Mouse (Mus musculus): ENCODE measurements around the gene Atp6v1b1. TPM values are rescaled to one million over a fixed set of nuclear protein-coding genes. Genes with fewer than 3 reads are reported as not detected.

Gene Atp6v1b1
- not detected for polyA plus RNA-seq (2014; fragmentation: Illumina TruSeq; extraction: RNeasy Lipid Tissue Mini Kit (QIAGEN cat#74804); ENCODE audit: low replicate concordance)

GRCm38 (mm10) chr6:83742761-83743160 lies at the start of gene Atp6v1b1:
TSS of gene Atp6v1b1 (plus strand) at chr6:83742990.

DNA sequence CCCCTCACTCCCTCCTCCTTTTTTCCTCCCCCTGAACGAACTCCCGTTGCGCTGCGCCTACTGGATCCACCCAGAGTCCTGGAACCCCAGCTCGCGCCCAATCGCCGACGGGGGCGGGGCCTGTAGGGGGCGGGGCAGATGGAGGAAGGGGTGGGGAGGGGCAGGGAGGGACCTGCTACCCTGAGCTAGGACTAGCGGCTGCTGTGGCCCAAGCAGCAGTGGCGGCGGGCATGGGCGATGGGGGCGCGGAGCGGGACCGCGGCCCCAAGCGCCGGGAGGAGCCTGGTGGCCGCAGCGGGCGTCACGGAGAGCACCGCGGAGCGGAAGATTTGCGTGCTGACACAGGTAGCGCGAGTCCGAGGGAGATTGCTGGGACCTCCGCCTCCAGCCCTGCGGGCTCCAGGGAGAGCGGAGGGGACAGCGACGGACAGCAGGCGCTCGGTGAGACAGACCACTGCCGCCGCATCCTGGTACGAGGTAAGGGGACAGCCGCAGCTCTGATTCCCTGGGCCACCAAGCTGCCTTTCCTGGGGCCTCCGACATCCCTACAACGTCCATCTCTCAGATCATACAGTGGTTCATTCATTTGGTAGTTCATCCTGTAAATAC lies 31.6 kb upstream of the Atp6v1b1 start, which contains the start of gene Vax2:
Vax2 (plus strand) TSS at position 198 of the 609 bp plus-strand sequence.

GRCm38 (mm10) chr6:83762344-83762743 lies 19.6 kb downstream of the Atp6v1b1 start, which contains the start of gene Ankrd53:
TSS of gene Ankrd53 (plus strand) at chr6:83762644.

DNA sequence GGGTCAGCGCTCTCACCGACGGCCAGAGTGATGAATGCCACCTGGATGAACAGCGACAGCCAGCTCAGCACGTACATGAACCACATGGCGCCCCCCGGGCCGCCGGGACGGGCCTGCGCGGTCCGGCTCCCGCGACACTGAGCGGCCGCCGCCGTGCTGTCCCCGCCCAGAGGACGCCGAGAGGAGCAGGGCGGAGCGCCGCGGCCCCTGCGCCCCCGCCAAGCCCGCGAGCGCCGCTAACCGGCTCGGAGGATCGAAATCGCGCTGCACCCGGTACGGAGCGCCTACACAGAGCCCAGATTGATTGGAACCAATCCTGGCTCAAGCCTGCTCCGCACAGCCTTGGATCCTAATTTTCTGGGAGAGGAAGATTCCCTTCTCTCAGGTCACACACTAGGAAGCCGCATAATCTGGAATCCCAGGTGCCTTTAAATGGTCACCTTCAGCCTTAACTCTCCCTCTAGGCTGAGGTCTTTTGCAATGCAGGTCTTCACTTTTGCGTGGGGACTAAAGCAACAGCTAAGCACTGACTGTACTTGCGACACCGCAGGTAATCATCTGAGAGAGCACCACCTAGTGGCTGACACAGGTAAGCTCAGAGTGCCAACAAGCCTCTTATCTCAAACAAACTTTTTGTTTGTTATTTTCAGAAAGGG lies 33.0 kb downstream of the Atp6v1b1 start, which contains the start of gene Tex261:
Tex261 (minus strand) TSS at position 176 of the 656 bp plus-strand sequence.

GRCm38 (mm10) chr6:83794760-83795296 lies 52.0 kb downstream of the Atp6v1b1 start, which contains the start of gene Nagk:
TSS of gene Nagk (plus strand) at chr6:83794982.

Other genes with a start within 250 kb of the Atp6v1b1 start
- gene Dguok, start 236.0 kb upstream of the Atp6v1b1 start, polyA plus RNA-seq (2014; fragmentation: Illumina TruSeq; extraction: RNeasy Lipid Tissue Mini Kit (QIAGEN cat#74804); ENCODE audit: low replicate concordance), result 15.9 TPM
- 19.4 TPM for gene Actg2, start 206.7 kb upstream of the Atp6v1b1 start, polyA plus RNA-seq (2014; fragmentation: Illumina TruSeq; extraction: RNeasy Lipid Tissue Mini Kit (QIAGEN cat#74804); ENCODE audit: low replicate concordance)
- gene Stambp, start 170.3 kb upstream of the Atp6v1b1 start, polyA plus RNA-seq (2014; fragmentation: Illumina TruSeq; extraction: RNeasy Lipid Tissue Mini Kit (QIAGEN cat#74804); ENCODE audit: low replicate concordance), result 68.6 TPM
- not detected for gene Clec4f, start 86.8 kb upstream of the Atp6v1b1 start, polyA plus RNA-seq (2014; fragmentation: Illumina TruSeq; extraction: RNeasy Lipid Tissue Mini Kit (QIAGEN cat#74804); ENCODE audit: low replicate concordance)
- not detected for gene Cd207, start 65.1 kb upstream of the Atp6v1b1 start, polyA plus RNA-seq (2014; fragmentation: Illumina TruSeq; extraction: RNeasy Lipid Tissue Mini Kit (QIAGEN cat#74804); ENCODE audit: low replicate concordance)
- not detected for gene Vax2, start 31.7 kb upstream of the Atp6v1b1 start, polyA plus RNA-seq (2014; fragmentation: Illumina TruSeq; extraction: RNeasy Lipid Tissue Mini Kit (QIAGEN cat#74804); ENCODE audit: low replicate concordance)
- not detected for gene Ankrd53, start 19.7 kb downstream of the Atp6v1b1 start, polyA plus RNA-seq (2014; fragmentation: Illumina TruSeq; extraction: RNeasy Lipid Tissue Mini Kit (QIAGEN cat#74804); ENCODE audit: low replicate concordance)
- gene Tex261, start 32.8 kb downstream of the Atp6v1b1 start, polyA plus RNA-seq (2014; fragmentation: Illumina TruSeq; extraction: RNeasy Lipid Tissue Mini Kit (QIAGEN cat#74804); ENCODE audit: low replicate concordance), result 26.1 TPM
- 7.1 TPM for gene Nagk, start 52.0 kb downstream of the Atp6v1b1 start, polyA plus RNA-seq (2014; fragmentation: Illumina TruSeq; extraction: RNeasy Lipid Tissue Mini Kit (QIAGEN cat#74804); ENCODE audit: low replicate concordance)
- gene Paip2b, start 88.8 kb downstream of the Atp6v1b1 start, polyA plus RNA-seq (2014; fragmentation: Illumina TruSeq; extraction: RNeasy Lipid Tissue Mini Kit (QIAGEN cat#74804); ENCODE audit: low replicate concordance), result 14.0 TPM
- gene Zfp638, start 124.1 kb downstream of the Atp6v1b1 start, polyA plus RNA-seq (2014; fragmentation: Illumina TruSeq; extraction: RNeasy Lipid Tissue Mini Kit (QIAGEN cat#74804); ENCODE audit: low replicate concordance), result 170 TPM